Mouse (Mus musculus) midbrain, embryonic 10.5 days (tissue): ENCODE measurements at regions not wholly inside any gene's neighbourhood (a gene's known extent, or its start where the extent isn't known, plus 50 kb on each side); places are given as distances from the start of the nearest gene placed in this dataset.

Source experiments
- DNase-seq: peaks from one replicate; pipeline ENCODE4 v3.0.0-alpha.2; 2017; ENCODE audit warnings: low spot score
- H3K27ac ChIP-seq: fragments of 300-500 bp; sonication (generic); replicated peaks from 2 replicates; pipeline ENCODE4 v1.5.1; 2016; ENCODE audit warnings: mild to moderate bottlenecking
- H3K27me3 ChIP-seq: fragments of 300-500 bp; sonication (generic); 2 replicates; pipeline ENCODE4 v1.6.1; 2016; ENCODE audit warnings: low read depth, mild to moderate bottlenecking; ENCODE audit not compliant: poor library complexity, severe bottlenecking
- H3K36me3 ChIP-seq: fragments of 300-500 bp; sonication (generic); 2 replicates; pipeline ENCODE4 v1.6.1; 2016; ENCODE audit warnings: mild to moderate bottlenecking, moderate library complexity
- H3K4me1 ChIP-seq: fragments of 300-500 bp; sonication (generic); 2 replicates; pipeline ENCODE4 v1.6.1; 2016
- H3K4me3 ChIP-seq: fragments of 300-500 bp; sonication (generic); 2 replicates; pipeline ENCODE4 v1.5.1; 2016; ENCODE audit warnings: mild to moderate bottlenecking, moderate library complexity
- H3K9me3 ChIP-seq: fragments of 300-500 bp; sonication (generic); replicated peaks from 2 replicates; pipeline ENCODE4 v1.6.1; 2016; ENCODE audit warnings: mild to moderate bottlenecking
- WGBS: fragments of 180-500 bp; shearing (Covaris S2); methylation state at CpG from one replicate; pipeline ENCODE4 v1.1.7; 2016; 5-methylcytosine and 5-hydroxymethylcytosine counted together

DNA sequence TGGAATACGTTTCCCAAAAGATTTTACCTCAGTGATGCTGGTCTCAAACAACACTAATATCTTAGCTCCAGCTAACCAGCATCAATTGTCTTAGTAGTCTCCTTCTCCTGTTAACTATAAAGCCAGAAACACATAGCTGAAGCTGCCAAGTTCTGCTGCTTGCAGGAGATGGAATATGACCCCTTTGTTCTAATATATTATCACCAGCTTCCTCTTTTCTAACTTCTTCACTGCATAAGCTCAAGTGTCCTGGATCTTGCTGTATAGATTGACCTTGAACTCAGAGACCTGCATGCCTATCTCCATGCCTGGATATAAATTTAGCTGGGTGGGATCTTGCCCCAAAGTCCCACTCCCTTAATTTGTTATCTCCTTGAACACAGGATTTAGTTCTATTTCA is 94.8 kb downstream of the Rbm46 start:
- Histone ChIP-seq H3K9me3 (no peaks in the 10 kb centered on the region), H3K36me3 (no peaks in the 10 kb centered on the region), H3K27ac (no peak overlapping the region), H3K4me1 (no peaks in the 10 kb centered on the region), H3K4me3 (no peak overlapping the region), H3K27me3 (no peaks in the 10 kb centered on the region)
- no peak for DNase-seq
- 89% methylated on average over 1 of the region's 1 CpGs for WGBS

DNA sequence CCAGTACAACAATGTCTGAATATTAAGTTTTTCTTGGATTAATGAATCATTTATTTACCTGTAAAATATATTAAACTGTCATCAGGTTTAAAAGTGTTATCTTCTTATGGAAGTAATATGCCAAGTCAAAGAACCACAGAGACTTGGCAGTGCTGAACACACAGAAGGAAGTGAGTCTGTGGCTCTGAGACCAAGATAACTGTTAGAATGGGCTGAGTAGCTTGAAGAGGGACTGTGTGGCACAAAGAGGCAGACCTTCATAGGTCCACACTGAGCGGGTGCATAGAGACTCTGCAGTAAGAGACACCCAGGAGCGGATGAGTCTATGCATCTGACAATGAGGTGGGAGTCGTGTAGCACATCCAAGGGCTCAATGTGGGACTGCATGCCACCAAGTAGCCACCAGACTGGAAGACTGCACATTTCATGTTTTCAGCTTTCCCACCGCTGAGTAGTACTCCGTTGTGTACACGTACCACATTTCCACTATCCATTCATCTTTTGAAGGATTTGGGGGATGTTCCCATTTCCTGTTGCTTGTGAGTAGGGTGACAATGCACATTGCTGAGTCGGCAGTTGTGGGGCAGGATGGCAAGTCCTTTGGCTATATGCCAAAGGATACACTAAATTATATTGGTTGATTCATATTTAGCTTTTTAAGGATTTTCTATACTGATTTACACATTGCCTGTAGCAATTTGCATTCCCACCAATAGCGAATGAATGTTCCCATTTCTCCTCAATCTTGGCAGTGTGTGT is 105.6 kb downstream of the Rbm46 start:
- Histone ChIP-seq H3K36me3 (no peaks in the 10 kb centered on the region), H3K4me3 (no peak overlapping the region), H3K27ac (no peak overlapping the region), H3K4me1 (no peaks in the 10 kb centered on the region), H3K27me3 (no peaks in the 10 kb centered on the region), H3K9me3 (no peaks in the 10 kb centered on the region)
- DNase-seq: no peak
- 91% methylated on average over 8 of the region's 8 CpGs for WGBS

DNA sequence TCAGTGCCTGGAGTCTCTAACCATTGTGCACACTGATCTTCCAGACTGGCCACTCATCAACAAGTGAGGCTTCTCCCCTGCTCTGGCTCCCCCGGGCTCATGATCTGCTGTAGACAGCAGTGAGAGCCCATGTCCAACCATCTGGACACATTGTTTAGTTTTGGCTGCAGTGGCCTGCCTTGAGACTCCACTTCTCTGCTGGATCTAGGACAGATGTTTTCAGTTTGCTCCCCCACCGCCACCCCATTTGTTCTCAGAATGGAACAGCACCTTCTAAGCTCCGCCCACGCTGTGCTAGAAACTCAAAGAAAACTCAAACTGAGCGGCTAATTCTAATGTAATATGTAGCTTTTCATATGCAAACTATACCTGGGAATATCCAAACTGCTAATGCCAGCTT is 108.8 kb downstream of the Rbm46 start:
- no peaks in the 10 kb centered on the region for H3K36me3 ChIP-seq
- WGBS: 63% methylated on average over 5 of the region's 5 CpGs
- H3K9me3 ChIP-seq: no peaks in the 10 kb centered on the region
- H3K4me1 ChIP-seq: no peaks in the 10 kb centered on the region
- no peak for DNase-seq
- H3K27ac ChIP-seq: no peak overlapping the region
- no peak overlapping the region for H3K4me3 ChIP-seq
- H3K27me3 ChIP-seq: no peaks in the 10 kb centered on the region

DNA sequence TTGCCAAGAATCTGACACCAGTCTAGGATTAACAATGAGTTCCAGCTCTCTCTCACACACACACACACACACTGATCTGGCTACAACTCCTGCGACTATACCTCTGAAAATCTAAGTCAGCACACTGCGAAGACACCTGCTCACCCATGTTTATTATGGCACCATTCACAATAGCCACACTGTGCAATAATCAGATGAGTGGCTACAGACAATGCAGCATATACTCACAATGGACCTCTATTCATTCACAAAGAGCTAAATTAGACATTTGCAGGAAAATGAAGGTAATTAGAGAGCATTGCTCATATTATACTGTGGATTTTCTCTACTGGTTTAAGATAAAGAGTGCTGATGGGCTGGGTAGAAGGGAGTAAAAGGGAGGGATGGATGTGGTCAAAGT is 116.3 kb downstream of the Rbm46 start:
- no peaks in the 10 kb centered on the region for H3K36me3 ChIP-seq
- H3K4me1 ChIP-seq: no peaks in the 10 kb centered on the region
- H3K27me3 ChIP-seq: no peaks in the 10 kb centered on the region
- no peaks in the 10 kb centered on the region for H3K9me3 ChIP-seq
- DNase-seq: no peak
- H3K4me3 ChIP-seq: no peak overlapping the region
- H3K27ac ChIP-seq: no peak overlapping the region
- WGBS: 79% methylated on average over 2 of the region's 2 CpGs

DNA sequence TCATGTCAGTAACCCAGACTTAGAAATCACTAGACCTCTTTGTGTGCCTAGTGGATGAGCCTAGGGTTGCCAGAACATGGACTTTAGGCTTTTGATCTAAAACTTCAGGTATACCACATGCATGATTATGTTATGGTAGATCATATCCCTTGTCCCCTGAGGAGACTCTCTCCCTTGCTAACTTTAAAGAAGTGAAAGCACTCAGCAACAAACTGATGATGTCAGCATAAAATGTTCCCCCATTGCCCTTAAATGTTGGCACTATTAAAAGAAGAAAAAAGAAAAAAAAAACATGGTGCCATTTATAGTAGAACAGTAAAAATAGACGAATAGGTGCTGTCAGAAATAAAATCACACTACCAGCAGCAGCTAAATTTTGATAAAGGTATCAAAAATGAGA is 117.3 kb downstream of the Rbm46 start:
- Histone ChIP-seq H3K4me3 (no peak overlapping the region), H3K4me1 (no peaks in the 10 kb centered on the region), H3K9me3 (no peaks in the 10 kb centered on the region), H3K27me3 (no peaks in the 10 kb centered on the region), H3K36me3 (no peaks in the 10 kb centered on the region), H3K27ac (no peak overlapping the region)
- WGBS: 70% methylated on average over 1 of the region's 1 CpGs
- no peak for DNase-seq

DNA sequence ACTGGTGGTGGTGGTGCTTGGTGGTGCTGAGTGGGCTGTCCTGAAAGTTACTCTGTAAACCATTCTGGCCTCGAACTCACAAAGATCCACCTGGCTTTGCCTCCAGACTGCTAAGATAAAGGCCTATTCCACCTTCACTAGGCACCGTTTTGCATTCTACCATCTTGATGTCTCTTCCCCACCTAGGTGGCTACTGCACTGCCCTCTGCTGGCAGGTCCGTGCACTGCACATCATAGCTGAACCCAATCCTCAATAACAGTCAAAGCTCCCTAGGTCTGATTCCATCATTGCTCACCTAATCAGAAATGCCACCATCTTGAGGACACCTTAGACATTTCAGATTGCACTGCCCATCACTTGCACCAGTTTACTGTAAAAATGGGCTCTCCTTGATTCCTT is 150.7 kb downstream of the Rbm46 start:
- H3K4me1 ChIP-seq: no peaks in the 10 kb centered on the region
- 35% methylated on average over 3 of the region's 3 CpGs for WGBS
- no peaks in the 10 kb centered on the region for H3K27me3 ChIP-seq
- no peaks in the 10 kb centered on the region for H3K9me3 ChIP-seq
- no peaks in the 10 kb centered on the region for H3K36me3 ChIP-seq
- DNase-seq: peak; percentile 60
- H3K27ac ChIP-seq: no peak overlapping the region
- no peak overlapping the region for H3K4me3 ChIP-seq

DNA sequence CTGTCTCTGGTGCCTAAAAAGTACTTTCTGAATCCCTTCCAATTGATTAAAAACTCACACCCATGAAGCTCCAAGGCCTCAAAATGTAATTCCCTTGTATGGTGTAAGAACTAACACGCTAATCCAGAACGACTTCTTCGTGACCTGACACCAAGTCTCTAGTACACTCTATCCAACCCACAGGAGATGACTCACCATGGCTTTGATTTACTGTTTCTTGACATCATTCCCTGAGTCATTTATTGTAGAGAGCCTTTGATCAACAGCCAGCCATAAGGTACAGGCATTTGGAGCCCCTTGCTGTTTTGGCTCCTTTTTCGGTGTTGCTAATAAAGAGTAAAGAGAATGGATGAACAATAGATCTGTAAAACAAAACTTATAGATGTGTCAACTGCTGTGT is 159.7 kb upstream of the Npy2r start:
- H3K27me3 ChIP-seq: no peaks in the 10 kb centered on the region
- H3K9me3 ChIP-seq: no peaks in the 10 kb centered on the region
- no peaks in the 10 kb centered on the region for H3K36me3 ChIP-seq
- no peak for DNase-seq
- H3K4me1 ChIP-seq: no peaks in the 10 kb centered on the region
- no peak overlapping the region for H3K4me3 ChIP-seq
- WGBS: 90% methylated on average over 4 of the region's 4 CpGs
- H3K27ac ChIP-seq: no peak overlapping the region

DNA sequence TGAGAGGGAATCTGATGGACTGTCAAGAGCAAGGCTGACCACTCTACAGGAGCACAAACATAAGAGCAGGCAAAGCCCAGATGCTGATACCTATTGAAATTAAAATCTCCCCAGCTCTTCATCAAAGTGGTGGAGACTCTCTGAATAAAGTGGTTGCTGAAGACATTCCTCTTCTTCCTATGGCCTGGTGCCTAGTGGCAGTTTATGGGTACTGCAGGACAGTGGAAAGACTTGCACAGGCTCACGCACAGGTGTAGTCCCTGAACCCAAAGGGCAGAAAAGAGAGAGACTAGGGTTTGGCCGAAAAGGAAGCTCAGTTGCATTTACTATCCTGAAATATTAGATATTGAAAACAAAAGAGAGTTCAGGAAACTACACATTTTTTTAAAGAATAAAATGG is 144.2 kb upstream of the Npy2r start:
- 87% methylated on average over 2 of the region's 2 CpGs for WGBS
- no peak for DNase-seq
- H3K36me3 ChIP-seq: no peaks in the 10 kb centered on the region

DNA sequence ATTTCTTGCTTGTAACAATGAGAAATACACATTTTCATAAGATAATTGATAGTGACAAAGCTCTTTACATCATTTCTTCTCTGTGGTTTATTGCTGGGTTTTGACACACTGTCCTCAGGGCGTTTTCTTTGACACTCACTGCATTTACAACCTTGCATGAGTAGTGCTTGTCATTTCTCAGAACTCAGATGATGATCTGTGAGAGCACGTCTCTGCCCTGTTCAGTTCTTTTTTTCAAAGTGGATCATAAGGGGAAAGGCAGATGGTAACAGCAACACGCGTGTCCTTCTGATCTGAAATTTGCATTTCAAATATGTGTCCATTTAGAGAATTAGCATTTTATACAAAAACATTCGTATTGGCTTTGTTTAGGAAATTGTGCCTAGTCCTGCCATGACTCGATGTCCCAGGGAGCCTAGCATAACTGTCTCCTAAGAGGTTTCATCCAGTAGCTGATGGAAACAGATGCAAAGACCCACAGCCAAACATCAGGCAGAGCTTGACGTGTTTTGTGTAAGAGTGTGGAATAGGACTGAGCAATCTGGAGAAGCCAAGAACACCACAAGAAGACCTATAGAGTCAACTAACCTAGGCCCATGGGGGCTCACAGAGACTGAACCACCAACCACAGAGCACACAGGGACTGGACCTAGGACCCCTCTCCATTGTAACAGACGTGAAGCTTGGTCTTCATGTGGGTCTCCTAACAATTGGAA is 108.4 kb upstream of the Npy2r start:
- Histone ChIP-seq H3K27ac (no peak overlapping the region), H3K36me3 (no peaks in the 10 kb centered on the region), H3K27me3 (no peaks in the 10 kb centered on the region), H3K9me3 (no peaks in the 10 kb centered on the region), H3K4me1 (0 out of 2 replicates have a peak, but pooled peaks cover 3% of the 10 kb centered on the region), H3K4me3 (no peak overlapping the region)
- DNase-seq: no peak
- 88% methylated on average over 8 of the region's 8 CpGs for WGBS

More for the DNA sequence above, 144.2 kb upstream of the Npy2r start:
- Histone ChIP-seq H3K4me3 (no peak overlapping the region), H3K27me3 (no peaks in the 10 kb centered on the region), H3K4me1 (no peaks in the 10 kb centered on the region), H3K27ac (no peak overlapping the region), H3K9me3 (no peaks in the 10 kb centered on the region)

DNA sequence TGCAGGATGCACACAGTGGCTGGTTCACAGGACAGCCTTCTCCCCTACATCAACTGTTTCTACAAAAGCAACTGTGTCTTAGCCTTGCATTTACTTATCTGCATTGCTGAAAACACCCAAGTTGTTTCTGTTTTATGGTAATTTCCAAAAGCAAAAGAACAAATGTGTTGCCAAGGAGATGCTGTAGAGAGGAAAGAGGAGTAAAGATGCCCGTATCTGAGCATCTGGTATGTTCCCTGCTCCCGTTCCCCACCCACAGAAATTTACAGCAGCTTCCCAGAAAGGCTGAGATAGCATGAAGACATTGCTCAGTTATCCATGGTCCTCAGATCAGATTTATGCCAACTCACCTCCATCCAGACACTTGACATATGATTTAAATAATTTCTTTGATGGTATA is 104.5 kb upstream of the Npy2r start:
- Histone ChIP-seq H3K4me3 (no peak overlapping the region), H3K27me3 (no peaks in the 10 kb centered on the region), H3K4me1 (no peaks in the 10 kb centered on the region), H3K9me3 (no peaks in the 10 kb centered on the region), H3K27ac (no peak overlapping the region), H3K36me3 (no peaks in the 10 kb centered on the region)
- no peak for DNase-seq
- 81% methylated on average over 2 of the region's 2 CpGs for WGBS

DNA sequence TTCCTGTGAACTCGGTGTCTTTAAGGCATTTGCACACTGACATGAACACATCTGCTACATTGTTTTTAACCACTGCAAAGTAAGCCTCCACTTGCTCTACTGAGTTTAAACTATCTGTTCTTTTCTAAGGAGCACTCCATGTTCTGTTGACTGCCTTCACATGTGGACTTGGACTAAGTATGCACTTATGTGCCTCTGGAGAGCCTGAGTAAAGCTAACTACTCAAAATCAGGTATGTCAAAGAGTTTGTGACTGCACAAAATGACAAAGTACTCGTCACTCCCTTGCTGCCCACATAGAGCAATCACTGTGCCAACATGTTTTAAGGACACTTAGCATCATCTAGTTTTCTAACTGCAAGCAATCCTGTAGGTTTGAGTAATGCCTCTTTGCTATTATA is 92.2 kb upstream of the Npy2r start:
- no peaks in the 10 kb centered on the region for H3K36me3 ChIP-seq
- DNase-seq: no peak
- H3K27me3 ChIP-seq: no peaks in the 10 kb centered on the region
- 82% methylated on average over 2 of the region's 2 CpGs for WGBS
- H3K4me1 ChIP-seq: peaks cover 6% of the 10 kb centered on the region; the same call in 1 of the 2 replicates
- no peak overlapping the region for H3K27ac ChIP-seq
- no peaks in the 10 kb centered on the region for H3K9me3 ChIP-seq
- no peak overlapping the region for H3K4me3 ChIP-seq

DNA sequence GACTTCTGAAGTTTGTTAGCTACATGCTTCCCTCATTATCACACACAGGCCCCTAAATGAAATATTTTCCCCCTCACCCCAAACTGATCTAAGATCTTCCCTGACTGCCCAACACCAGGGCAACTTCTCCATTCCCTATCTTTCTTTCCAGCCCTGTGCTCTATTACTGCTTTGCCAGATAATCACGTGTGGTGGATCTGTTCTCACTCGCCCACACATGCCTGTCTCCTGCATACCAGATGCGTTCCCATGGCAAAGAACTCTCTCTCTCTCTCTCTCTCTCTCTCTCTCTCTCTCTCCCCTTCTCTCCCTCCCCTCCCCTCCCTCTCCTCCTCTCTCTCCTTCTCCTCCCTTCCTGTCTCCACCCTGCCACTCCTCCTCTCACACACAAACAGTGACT is 88.8 kb upstream of the Npy2r start:
- H3K4me3 ChIP-seq: no peak overlapping the region
- WGBS: 24% methylated on average over 3 of the region's 3 CpGs
- peak; percentile 12 for DNase-seq
- H3K36me3 ChIP-seq: no peaks in the 10 kb centered on the region
- no peak overlapping the region for H3K27ac ChIP-seq
- H3K4me1 ChIP-seq: peaks cover 6% of the 10 kb centered on the region; the same call in 1 of the 2 replicates
- H3K9me3 ChIP-seq: no peaks in the 10 kb centered on the region
- H3K27me3 ChIP-seq: no peaks in the 10 kb centered on the region

DNA sequence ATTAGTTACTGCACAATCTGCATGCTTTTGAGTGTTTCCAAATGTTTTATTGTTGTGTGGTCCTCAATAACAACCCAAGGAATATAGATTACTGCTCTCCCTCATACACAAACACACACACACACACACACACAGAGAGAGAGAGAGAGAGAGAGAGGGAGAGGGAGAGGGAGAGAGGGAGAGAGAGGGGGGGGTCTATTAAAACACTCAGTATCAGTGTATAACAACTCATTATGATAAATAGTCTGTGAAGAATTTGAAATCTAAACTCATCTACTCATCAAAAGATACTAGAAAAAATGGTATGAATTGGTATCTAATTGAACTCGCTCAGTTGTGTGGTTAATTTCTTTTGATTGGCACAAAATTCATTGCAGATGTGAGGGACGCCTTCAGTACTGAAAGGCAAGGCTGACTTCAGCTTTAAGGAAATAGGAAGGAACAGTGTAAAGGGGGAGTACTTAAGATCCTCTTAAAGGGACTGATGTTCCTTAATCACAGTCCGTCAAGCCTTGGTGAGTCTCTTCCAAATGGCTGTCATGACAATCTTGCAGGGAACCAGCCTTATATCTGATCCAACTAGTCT is 72.6 kb upstream of the Npy2r start:
- Histone ChIP-seq H3K4me1 (no peaks in the 10 kb centered on the region), H3K27me3 (no peaks in the 10 kb centered on the region), H3K36me3 (no peaks in the 10 kb centered on the region), H3K4me3 (no peak overlapping the region), H3K27ac (no peak overlapping the region), H3K9me3 (no peaks in the 10 kb centered on the region)
- 78% methylated on average over 3 of the region's 3 CpGs for WGBS
- DNase-seq: no peak
